Mouse (Mus musculus): ENCODE measurements around the gene Cc2d2b. TPM values are rescaled to one million over a fixed set of nuclear protein-coding genes. Genes with fewer than 3 reads are reported as not detected.

Cc2d2b gene
- polyA plus RNA-seq, 1 experiment from 2014 or later = 0.14 TPM

- TF ChIP-seq CTCF (IDR thresholded peaks at IDR 0.05; ENCODE audit: low read depth) = no peak
- Histone ChIP-seq H3K9ac (ENCODE audit: low read depth, low read length) (no peak overlapping the region), H3K4me2 (replicated peaks; ENCODE audit: low read depth) (no peak overlapping the region), H3K9me3 (ENCODE audit: control insufficient read depth) (no peaks in the 10 kb centered on the region), H3K4me3 (ENCODE audit: low read depth, low read length) (no peak overlapping the region), H3K27ac (ENCODE audit: low read depth, low read length) (no peak overlapping the region), H3K4me1 (replicated peaks; ENCODE audit: control insufficient read depth, insufficient read depth, low read length) (no peaks in the 10 kb centered on the region), H3K36me3 (ENCODE audit: control insufficient read depth, insufficient read depth) (no peaks in the 10 kb centered on the region), H3K27me3 (replicated peaks; ENCODE audit: control insufficient read depth, insufficient read depth, low read length) (0 out of 2 replicates have a peak, but pooled peaks cover 5% of the 10 kb centered on the region)
- 15% methylated on average over 7 of the region's 7 CpGs for WGBS
- peak; percentile 38; the same call in 1 of the 2 replicates for ATAC-seq
These were observed 20.8 kb downstream of the Cc2d2b start for GRCm38 (mm10) chr19:40769341-40769770.

- Histone ChIP-seq H3K36me3 (ENCODE audit: control insufficient read depth, insufficient read depth) (no peaks in the 10 kb centered on the region), H3K27ac (ENCODE audit: low read depth, low read length) (no peak overlapping the region), H3K4me2 (replicated peaks; ENCODE audit: low read depth) (no peak overlapping the region), H3K9me3 (ENCODE audit: control insufficient read depth) (no peaks in the 10 kb centered on the region), H3K4me3 (ENCODE audit: low read depth, low read length) (no peak overlapping the region), H3K4me1 (replicated peaks; ENCODE audit: control insufficient read depth, insufficient read depth, low read length) (no peaks in the 10 kb centered on the region), H3K27me3 (replicated peaks; ENCODE audit: control insufficient read depth, insufficient read depth, low read length) (no peaks in the 10 kb centered on the region), H3K9ac (ENCODE audit: low read depth, low read length) (no peak overlapping the region)
- no peak for ATAC-seq
- WGBS = 68% methylated on average over 15 of the region's 15 CpGs
- TF ChIP-seq CTCF (IDR thresholded peaks at IDR 0.05; ENCODE audit: low read depth) = no peak
These were observed 39.6 kb downstream of the Cc2d2b start for GRCm38 (mm10) chr19:40788004-40788714.

- no peaks in the 10 kb centered on the region for H3K36me3 ChIP-seq (ENCODE audit: control insufficient read depth, insufficient read depth)
- TF ChIP-seq CTCF (IDR thresholded peaks at IDR 0.05; ENCODE audit: low read depth) = no peak
- H3K4me1 ChIP-seq (replicated peaks; ENCODE audit: control insufficient read depth, insufficient read depth, low read length) = no peaks in the 10 kb centered on the region
- no peaks in the 10 kb centered on the region for H3K9me3 ChIP-seq (ENCODE audit: control insufficient read depth)
- H3K27ac ChIP-seq (ENCODE audit: low read depth, low read length) = no peak overlapping the region
- 67% methylated on average over 2 of the region's 2 CpGs for WGBS
- ATAC-seq = no peak
- H3K4me2 ChIP-seq (replicated peaks; ENCODE audit: low read depth) = no peak overlapping the region
- no peak overlapping the region for H3K9ac ChIP-seq (ENCODE audit: low read depth, low read length)
- H3K27me3 ChIP-seq (replicated peaks; ENCODE audit: control insufficient read depth, insufficient read depth, low read length) = no peaks in the 10 kb centered on the region
- H3K4me3 ChIP-seq (ENCODE audit: low read depth, low read length) = no peak overlapping the region
These were observed 40.1 kb downstream of the Cc2d2b start for GRCm38 (mm10) chr19:40788715-40789084.

GRCm38 (mm10) chr19:40805176-40805737 lies 56.7 kb downstream of the Cc2d2b start:
- Histone ChIP-seq H3K4me2 (replicated peaks; ENCODE audit: low read depth) (no peak overlapping the region), H3K36me3 (ENCODE audit: control insufficient read depth, insufficient read depth) (no peaks in the 10 kb centered on the region), H3K4me1 (replicated peaks; ENCODE audit: control insufficient read depth, insufficient read depth, low read length) (no peaks in the 10 kb centered on the region), H3K27ac (ENCODE audit: low read depth, low read length) (no peak overlapping the region), H3K4me3 (ENCODE audit: low read depth, low read length) (no peak overlapping the region), H3K9me3 (ENCODE audit: control insufficient read depth) (no peaks in the 10 kb centered on the region), H3K27me3 (replicated peaks; ENCODE audit: control insufficient read depth, insufficient read depth, low read length) (no peaks in the 10 kb centered on the region), H3K9ac (ENCODE audit: low read depth, low read length) (no peak overlapping the region)
- 26% methylated on average over 7 of the region's 7 CpGs for WGBS
- no peak for TF ChIP-seq CTCF (IDR thresholded peaks at IDR 0.05; ENCODE audit: low read depth)
- no peak for ATAC-seq

GRCm38 (mm10) chr19:40809858-40810257 lies 61.3 kb downstream of the Cc2d2b start:
- no peak overlapping the region for H3K4me3 ChIP-seq (ENCODE audit: low read depth, low read length)
- 76% methylated on average over 7 of the region's 7 CpGs for WGBS
- H3K36me3 ChIP-seq (ENCODE audit: control insufficient read depth, insufficient read depth) = no peaks in the 10 kb centered on the region
- no peaks in the 10 kb centered on the region for H3K27me3 ChIP-seq (replicated peaks; ENCODE audit: control insufficient read depth, insufficient read depth, low read length)
- H3K4me1 ChIP-seq (replicated peaks; ENCODE audit: control insufficient read depth, insufficient read depth, low read length) = no peaks in the 10 kb centered on the region
- no peak for ATAC-seq
- no peak overlapping the region for H3K4me2 ChIP-seq (replicated peaks; ENCODE audit: low read depth)
- TF ChIP-seq CTCF (IDR thresholded peaks at IDR 0.05; ENCODE audit: low read depth) = no peak
- no peak overlapping the region for H3K27ac ChIP-seq (ENCODE audit: low read depth, low read length)
- no peak overlapping the region for H3K9ac ChIP-seq (ENCODE audit: low read depth, low read length)
- H3K9me3 ChIP-seq (ENCODE audit: control insufficient read depth) = no peaks in the 10 kb centered on the region

GRCm38 (mm10) chr19:40811840-40812239 lies 63.3 kb downstream of the Cc2d2b start:
- WGBS = 60% methylated on average over 4 of the region's 4 CpGs
- TF ChIP-seq CTCF (IDR thresholded peaks at IDR 0.05; ENCODE audit: low read depth) = no peak
- no peaks in the 10 kb centered on the region for H3K4me1 ChIP-seq (replicated peaks; ENCODE audit: control insufficient read depth, insufficient read depth, low read length)
- H3K9ac ChIP-seq (ENCODE audit: low read depth, low read length) = no peak overlapping the region
- no peak overlapping the region for H3K27ac ChIP-seq (ENCODE audit: low read depth, low read length)
- H3K4me2 ChIP-seq (replicated peaks; ENCODE audit: low read depth) = no peak overlapping the region
- H3K9me3 ChIP-seq (ENCODE audit: control insufficient read depth) = no peaks in the 10 kb centered on the region
- no peaks in the 10 kb centered on the region for H3K27me3 ChIP-seq (replicated peaks; ENCODE audit: control insufficient read depth, insufficient read depth, low read length)
- no peaks in the 10 kb centered on the region for H3K36me3 ChIP-seq (ENCODE audit: control insufficient read depth, insufficient read depth)
- H3K4me3 ChIP-seq (ENCODE audit: low read depth, low read length) = no peak overlapping the region
- peak; percentile 85 for ATAC-seq
